Mouse (Mus musculus) adrenal gland, postnatal 36 days (tissue): ENCODE data around the gene S100a7a. TPM values are rescaled to one million over a fixed set of nuclear protein-coding genes. Genes with fewer than 3 reads are reported as not detected.

ENCODE experiments used
- total RNA-seq, 2 experiments: library from RNA; stranded (reverse); gene quantifications; 2 replicates each; pipeline ENCODE4 v1.2.3; 2021

The S100a7a gene
- total RNA-seq, 2 experiments from 2014 or later: 0.33 TPM; not detected in 1

Other genes with a start within 250 kb of the S100a7a start
- 10 to 100 TPM; 79.4 to 89.6 TPM for gene Ints3, start 220.4 kb upstream of the S100a7a start, total RNA-seq
- gene Npr1, start 188.2 kb upstream of the S100a7a start, total RNA-seq: 100 to 1,000 TPM; 203 to 287 TPM
- gene Ilf2, start 177.9 kb upstream of the S100a7a start, total RNA-seq: 10 to 100 TPM; 56.9 to 63.7 TPM
- 10 to 100 TPM; 53.3 to 79.3 TPM for gene Snapin, start 163.0 kb upstream of the S100a7a start, total RNA-seq
- gene Chtop, start 144.5 kb upstream of the S100a7a start, total RNA-seq: 100 to 1,000 TPM; 115 to 125 TPM
- 100 to 1,000 TPM; 142 to 154 TPM for gene S100a1, start 139.6 kb upstream of the S100a7a start, total RNA-seq
- 10 to 100 TPM; 33.4 to 38.2 TPM for gene S100a13, start 139.6 kb upstream of the S100a7a start, total RNA-seq
- gene S100a14, start 127.2 kb upstream of the S100a7a start, total RNA-seq: under 1 TPM in 1 of 2 experiments, not detected in 1; 0.53 TPM
- gene S100a16, start 116.8 kb upstream of the S100a7a start, total RNA-seq: 10 to 100 TPM; 53.5 to 61.2 TPM
- under 1 TPM in 1 of 2 experiments, not detected in 1; 0.46 TPM for gene S100a3, start 93.4 kb upstream of the S100a7a start, total RNA-seq
- gene S100a2, start 63.8 kb upstream of the S100a7a start, total RNA-seq: not detected
- gene Gm42674, start 52.1 kb upstream of the S100a7a start, total RNA-seq: not detected
- 10 to 100 TPM in 1 of 2 experiments, 1 to 10 TPM in 1; 9.0 to 11.5 TPM for gene S100a4, start 50.2 kb upstream of the S100a7a start, total RNA-seq
- not detected for gene S100a5, start 45.5 kb upstream of the S100a7a start, total RNA-seq
- 10 to 100 TPM; 42.5 to 68.0 TPM for gene S100a6, start 41.1 kb upstream of the S100a7a start, total RNA-seq
- 1 to 10 TPM in 1 of 2 experiments, not detected in 1; 2.2 TPM for gene S100a8, start 15.0 kb downstream of the S100a7a start, total RNA-seq
- gene S100a9, start 41.7 kb downstream of the S100a7a start, total RNA-seq: 1 to 10 TPM in 1 of 2 experiments, not detected in 1; 1.8 TPM
- gene Pglyrp4, start 72.9 kb downstream of the S100a7a start, total RNA-seq: not detected
- gene Gm5849, start 123.9 kb downstream of the S100a7a start, total RNA-seq: not detected